Mouse (Mus musculus) stomach, embryonic 14.5 days (tissue): ENCODE results near the gene 6430628N08Rik. TPM values are rescaled to one million over a fixed set of nuclear protein-coding genes. Genes with fewer than 3 reads are reported as not detected.

Experiments used
- polyA plus RNA-seq: library from polyadenylated mRNA; unstranded; fragments of >200 nt; fragmentation: Nextera tagmentation; extraction: Ambion mirVana; gene quantifications from 2 replicates; pipeline ENCODE4 v1.2.1, GENCODE M21; 2014

The 6430628N08Rik gene
- polyA plus RNA-seq, 1 experiment from 2014 or later: not detected

Other genes starting within 250 kb of the 6430628N08Rik start
- gene Cyp4b1, start 242.9 kb upstream of the 6430628N08Rik start, polyA plus RNA-seq: 1.0 TPM in 2 replicates
- gene Efcab14, start 152.9 kb upstream of the 6430628N08Rik start, polyA plus RNA-seq: 54.2 and 55.7 TPM in 2 replicates
- 0.65 and 1.1 TPM in 2 replicates for gene Tex38, start 109.6 kb upstream of the 6430628N08Rik start, polyA plus RNA-seq
- 48.1 and 65.1 TPM in 2 replicates for gene Atpaf1, start 105.9 kb upstream of the 6430628N08Rik start, polyA plus RNA-seq
- gene Mob3c, start 62.6 kb upstream of the 6430628N08Rik start, polyA plus RNA-seq: 12.1 and 12.8 TPM in 2 replicates
- gene Mknk1, start 51.5 kb upstream of the 6430628N08Rik start, polyA plus RNA-seq: 23.1 and 30.7 TPM in 2 replicates
- not detected in 2 replicates for gene Kncn, start 6.3 kb upstream of the 6430628N08Rik start, polyA plus RNA-seq
- not detected in 2 replicates for gene Dmbx1, start 49.3 kb downstream of the 6430628N08Rik start, polyA plus RNA-seq
- 8.3 and 8.5 TPM in 2 replicates for gene Faah, start 127.3 kb downstream of the 6430628N08Rik start, polyA plus RNA-seq
- gene Nsun4, start 163.2 kb downstream of the 6430628N08Rik start, polyA plus RNA-seq: 22.3 and 23.4 TPM in 2 replicates
- 520 and 565 TPM in 2 replicates for gene Uqcrh, start 184.4 kb downstream of the 6430628N08Rik start, polyA plus RNA-seq
- gene Lrrc41, start 184.6 kb downstream of the 6430628N08Rik start, polyA plus RNA-seq: 70.9 and 73.6 TPM in 2 replicates
- 30.9 and 31.0 TPM in 2 replicates for gene Rad54l, start 233.0 kb downstream of the 6430628N08Rik start, polyA plus RNA-seq
- 56.5 and 61.7 TPM in 2 replicates for gene Pomgnt1, start 233.2 kb downstream of the 6430628N08Rik start, polyA plus RNA-seq